Mouse (Mus musculus): ENCODE data around the gene Xylt2.
A peak's percentile ranks its signal among the peaks of the same experiment; 100 is the strongest.
"Not testable (repeated sequence)": the region's sequence is repeated elsewhere in the genome, so short reads cannot be mapped to it uniquely, and the experiment has no call there.

Xylt2 gene

DNA sequence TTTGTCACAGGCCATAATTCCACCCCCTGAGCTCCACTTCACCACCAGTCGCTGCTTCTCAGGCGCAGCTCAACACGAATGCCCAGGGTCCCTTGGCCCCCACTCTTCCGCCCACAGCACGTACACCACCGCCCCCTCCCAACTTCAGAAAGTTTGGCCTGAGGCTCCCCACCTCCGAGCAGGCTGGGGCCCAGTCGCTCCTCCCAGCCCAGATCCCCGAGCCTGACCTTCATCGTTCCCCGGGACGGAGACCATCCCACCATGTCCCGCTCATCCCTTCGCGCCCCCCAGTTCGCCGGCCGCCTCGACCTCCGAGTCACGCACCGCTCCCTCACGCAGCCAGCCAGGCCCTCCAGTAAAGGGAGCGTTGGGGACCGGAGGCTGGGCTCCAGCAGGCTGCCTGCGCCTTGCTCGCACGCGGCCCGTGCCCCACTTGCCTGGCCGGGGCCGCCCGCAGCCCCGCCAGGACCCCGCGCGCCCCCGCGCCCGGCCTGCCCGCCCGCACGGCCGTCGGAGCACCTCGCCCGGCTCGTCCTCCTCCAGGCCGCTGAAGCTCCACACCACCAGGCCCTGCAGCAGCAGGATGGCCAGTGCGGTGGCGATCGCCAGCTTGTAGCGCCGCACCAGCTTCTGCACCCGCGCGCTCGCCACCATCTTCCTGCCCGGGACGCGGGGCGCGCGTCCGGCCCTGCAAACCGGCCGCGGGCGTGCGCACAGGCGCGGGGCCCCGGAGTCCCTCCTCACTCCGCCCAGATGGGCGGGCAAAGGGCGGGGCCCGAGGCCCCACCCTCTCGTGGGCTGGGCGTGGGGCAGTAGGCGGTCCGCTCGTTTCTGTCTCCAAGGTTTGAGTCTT is at the start of gene Xylt2:
Gene Xylt2 (minus strand): TSS at position 762 of the 853 bp plus-strand sequence.
- DNase-seq = peak; percentile 92

DNA sequence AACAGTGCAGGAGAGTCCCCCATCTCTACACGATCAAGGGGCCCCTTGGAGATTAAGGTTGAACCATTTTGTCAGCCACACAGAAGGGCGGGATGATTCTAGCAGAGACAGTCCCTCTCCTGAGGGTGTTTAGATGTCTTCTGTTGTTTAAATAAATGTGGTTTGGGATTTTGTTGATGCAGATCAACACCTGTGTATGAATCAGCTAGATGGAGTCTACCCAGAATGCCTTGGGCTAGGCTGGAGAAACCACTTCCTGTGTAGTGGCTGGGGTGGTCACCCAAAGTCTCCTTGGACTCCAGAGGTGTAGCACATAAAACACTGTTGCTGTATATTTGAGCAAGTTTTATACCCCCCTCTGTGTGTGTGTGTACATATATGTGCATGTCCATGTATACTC is 41.9 kb upstream of the Xylt2 start:
- DNase-seq = no peak

DNA sequence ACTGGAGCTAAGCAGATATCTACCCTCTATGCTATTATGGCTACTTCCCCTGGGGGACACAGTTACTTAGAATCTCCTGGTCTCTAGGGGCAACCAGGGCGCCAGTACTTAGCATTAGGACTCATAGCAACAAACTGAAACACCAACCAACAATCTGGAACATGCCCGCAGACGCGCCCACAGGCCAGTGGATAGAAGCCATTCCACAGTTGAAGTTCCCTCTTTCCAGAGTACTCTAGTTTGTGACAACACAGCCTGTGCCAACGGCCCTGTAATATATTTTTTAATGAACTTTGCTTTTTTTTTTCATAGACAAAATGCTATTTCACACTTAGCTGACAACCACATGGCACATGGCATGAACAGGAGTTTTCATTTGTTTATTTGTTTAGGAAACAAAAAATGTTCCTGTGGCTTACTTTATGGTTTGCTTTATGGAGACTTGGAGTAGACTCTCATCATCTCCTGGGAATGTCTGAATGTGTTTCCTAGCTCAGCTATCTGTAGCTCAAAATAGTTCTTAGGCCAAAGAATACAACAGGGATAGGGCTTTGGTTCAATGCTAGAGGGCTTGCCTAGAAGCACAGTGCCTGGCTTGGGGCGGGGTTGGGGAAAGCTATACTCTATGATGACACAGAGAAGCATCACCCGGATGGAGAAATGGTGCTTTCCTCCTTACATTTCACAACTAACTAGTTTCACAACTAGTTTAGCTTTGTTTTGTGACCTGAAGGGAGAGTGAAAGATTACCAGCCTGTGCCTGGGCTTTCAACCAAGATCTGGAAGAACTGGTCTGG is 41.0 kb upstream of the Xylt2 start:
- no peak for DNase-seq

DNA sequence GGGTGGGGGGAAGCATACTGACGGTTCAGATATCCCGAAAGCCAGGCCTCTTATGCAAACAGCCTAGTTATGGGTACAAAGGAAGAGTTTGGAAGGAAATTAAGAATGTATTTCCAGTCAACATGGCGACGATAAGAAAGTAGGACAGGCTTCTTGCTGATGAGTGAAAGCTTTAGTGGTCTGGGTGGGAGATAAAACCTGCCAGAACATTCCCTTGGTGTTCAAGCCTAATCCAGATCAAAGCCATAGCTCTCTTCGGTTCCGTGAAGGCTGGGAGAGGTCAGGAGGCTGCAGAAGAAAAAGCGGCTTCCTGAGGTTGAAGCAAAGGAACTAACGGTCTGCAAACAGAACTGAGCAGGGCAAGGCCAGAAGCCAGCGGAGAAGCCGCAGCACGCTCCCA is 39.9 kb upstream of the Xylt2 start:
- DNase-seq = no peak

DNA sequence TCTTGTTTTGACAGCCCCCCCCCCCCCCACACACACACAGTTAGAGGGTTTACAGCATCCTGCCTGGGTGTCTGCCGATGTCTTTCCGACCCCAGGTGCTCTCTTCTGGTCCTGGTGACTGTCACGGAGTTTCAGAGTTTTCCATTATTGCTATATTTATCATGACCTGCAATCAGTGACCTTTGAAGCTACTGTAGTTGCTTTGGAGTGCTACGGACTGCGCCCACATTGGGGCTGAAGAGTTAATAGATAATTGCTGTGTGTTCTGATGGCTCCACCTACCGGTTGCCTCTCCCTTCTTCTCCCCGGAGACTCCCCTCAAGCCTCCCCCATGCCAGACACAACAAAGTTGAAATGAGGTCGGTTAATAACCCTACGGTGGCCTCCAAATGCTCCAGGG is 39.4 kb upstream of the Xylt2 start:
- peak; percentile 61 for DNase-seq

DNA sequence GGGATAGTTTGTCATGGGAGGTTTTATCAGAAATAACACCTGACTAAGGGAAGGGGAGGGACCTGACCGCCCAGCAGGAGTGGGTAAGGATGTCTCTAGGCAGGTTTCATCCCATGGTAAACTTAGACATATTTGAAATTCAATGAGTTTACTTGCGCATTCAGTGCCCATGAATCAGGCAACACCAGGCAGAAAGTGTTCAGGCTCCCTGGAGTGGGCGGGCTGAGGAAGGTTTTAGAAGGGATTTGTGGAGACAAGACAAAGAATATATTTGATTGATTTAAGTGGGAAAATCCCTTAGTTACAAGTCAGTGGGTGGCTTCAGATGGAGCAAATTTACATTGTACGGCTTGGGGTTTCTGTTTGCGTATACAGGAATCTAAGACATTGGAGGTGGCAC is 38.3 kb upstream of the Xylt2 start:
- DNase-seq = no peak

DNA sequence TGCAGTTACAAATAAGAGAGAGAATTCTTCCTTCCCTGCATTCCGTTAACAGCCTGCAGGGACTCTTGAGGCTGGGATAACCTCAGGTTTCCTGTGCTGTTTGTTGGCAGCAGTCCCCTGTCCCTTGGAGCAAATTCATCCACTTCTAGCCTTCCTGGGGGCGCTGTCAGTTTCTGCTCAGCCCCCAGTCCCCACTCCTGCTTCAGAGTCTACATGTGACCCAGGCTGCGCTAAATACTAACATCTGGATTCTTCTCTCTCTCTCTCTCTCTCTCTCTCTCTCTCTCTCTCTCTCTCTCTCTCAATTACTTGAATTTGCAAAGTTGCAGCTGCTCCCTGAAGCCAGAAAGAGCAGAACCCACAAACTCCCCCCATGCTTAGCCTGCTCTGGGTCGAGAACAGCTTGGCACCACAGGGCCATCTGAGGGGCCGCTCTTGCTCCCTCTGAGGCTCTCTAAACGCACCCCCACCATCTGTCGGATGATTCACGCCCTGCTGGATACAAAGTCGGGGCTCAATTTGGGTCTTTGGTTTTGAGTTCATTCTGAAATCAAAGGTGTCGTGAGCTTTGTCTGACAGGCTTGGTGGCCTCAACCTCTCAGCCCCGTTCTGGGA is 36.0 kb upstream of the Xylt2 start:
- DNase-seq = no peak

DNA sequence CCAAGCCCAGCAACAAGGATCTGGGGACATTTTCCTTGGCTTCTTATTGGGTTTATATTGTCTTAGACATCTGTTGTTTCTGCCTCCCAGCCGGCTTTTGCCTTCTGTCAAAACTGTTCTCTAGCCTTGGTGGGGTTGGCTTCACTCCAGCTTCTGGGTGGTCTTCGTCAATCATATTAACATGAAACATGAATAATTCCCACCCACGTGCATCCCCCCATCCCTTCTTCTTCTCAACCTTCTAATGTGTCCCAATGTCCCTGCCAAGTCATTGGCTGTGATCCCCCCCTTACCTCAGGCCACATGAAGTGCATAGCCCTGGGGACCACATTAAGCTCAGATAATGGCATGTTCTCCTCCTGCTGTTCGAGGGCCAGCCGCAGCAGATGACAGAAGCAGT is 27.2 kb upstream of the Xylt2 start, which contains the start of gene Gm11541:
Gene Gm11541 (minus strand): TSS at position 28 of the 400 bp plus-strand sequence.
- no peak for DNase-seq

DNA sequence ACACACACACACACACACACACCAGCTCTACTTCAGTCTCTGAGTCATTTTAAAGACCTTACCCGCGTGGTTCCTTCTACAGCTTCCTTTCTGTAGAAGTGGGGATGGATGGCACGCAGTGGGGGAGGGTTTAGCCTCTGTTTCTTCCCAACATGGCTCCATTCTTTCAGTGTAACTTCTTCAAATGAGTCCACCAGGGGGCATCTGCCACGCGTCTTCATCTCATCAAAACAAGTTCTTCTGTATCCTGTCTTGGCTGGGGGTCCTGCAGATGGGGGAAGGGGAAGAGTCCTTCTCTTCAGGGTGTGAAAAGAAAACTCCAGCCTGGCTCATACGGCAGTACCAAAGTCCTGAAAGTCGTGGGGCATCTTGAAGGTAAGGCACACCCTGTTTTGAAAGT is 26.7 kb upstream of the Xylt2 start:
- DNase-seq = no peak

DNA sequence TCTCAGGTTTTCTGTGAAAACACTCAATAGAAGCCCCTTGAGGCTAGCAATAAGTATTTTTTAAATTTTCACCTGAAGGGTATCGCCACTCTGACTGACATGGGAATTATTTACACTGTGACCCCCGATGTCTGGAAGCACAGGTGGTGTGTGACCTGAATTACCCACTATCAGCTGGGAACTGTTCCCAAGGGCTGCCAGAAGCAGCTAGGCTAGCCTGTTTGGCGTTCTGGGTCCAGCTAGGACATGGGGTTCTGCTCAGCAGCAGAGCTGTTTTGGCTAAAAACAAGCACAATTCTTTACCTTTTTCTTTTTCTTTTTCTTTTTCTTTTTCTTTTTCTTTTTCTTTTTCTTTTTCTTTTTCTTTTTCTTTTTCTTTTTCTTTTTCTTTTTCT is 24.9 kb upstream of the Xylt2 start:
- DNase-seq = no peak

DNA sequence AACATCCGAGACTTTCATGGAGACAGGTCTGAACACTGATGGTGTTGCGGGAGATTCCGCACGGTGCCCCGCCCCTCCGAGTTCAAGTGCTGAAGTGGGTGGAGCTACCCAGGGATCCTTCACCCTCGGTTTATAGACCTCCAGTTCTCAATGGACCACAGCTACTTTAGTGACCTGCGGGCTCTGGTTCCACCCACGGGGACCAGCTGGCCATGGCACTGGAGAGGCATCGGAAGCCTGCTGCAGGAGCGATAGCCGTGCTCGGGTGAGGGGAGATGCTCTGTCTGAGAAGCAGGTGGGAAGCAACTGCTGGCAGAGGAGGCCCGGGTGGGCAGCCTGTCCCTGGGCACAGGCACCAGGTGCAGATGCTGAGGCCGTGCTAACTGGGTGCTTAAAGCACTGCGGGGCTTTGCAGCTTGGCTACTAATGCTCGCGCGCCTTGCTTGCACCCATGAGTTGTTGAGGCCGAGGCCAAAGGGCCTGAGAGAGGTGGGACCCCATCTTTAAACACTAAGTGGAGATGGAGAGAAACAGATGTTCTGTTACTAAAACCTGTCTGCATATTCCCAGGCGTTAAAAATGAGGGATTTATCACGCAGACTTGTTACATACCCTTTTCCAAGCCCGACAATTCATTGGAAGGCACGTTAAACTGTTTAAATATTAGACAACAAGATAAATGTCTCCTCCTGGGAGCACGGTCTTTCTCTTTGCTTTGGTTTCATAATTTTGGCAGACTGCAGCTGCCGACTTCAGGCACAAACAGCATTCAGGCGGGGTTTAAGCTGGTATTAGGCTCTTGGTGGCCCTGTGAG is 24.3 kb upstream of the Xylt2 start:
- DNase-seq = no peak

DNA sequence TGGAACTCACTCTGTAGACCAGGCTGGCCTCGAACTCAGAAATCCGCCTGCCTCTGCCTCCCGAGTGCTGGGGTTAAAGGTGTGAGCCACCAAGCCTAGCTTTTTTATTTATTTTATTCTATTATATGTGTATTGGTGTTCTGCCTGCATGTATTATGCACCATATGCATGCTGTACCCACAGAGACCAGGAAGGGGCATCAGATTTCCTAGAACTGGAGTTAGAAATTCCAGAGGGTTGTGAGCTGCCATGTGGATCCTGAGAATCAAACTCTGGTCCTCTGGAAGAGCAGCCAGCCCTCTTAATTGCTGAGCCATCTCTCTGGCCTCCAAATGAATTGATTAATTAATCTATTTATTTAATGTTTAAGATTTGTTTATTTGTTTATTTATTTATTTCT is 22.1 kb upstream of the Xylt2 start:
- no peak for DNase-seq

DNA sequence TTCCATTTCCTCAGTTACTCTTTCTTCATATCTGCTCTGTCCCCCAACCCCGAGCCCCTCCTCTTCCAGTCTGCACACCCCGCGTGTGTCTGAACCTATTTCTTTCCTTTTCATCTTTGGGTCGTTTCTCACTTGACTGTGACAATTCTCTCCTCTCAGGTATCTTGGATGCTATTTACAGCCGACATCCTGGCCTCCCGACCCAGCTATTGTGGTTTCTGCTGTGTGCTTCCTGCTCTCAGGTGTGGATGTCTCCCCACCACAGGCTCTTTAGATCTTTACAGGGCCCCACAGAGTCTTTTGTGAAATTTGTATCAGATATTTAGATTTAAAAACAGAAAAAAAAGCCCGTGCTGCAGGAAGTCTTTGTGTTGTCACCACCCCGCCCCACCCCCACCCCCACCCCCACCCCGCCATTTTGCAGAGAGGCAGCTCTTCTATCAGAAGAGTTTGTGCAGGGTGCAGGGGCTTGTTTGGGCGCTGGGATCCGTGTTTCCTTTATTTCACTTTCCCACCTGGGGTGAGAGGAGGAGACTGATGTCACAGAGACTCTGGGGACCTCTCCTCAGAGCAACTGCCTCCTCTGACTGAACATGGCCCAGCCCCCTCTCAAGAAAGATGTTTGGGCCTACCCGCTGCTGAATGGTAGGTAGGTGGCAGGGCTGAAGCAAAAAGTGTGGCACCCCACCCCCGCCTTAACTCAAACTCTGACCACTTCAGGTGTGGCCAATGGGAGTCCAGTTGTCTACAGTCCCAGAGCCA is 20.6 kb upstream of the Xylt2 start:
- DNase-seq = no peak

DNA sequence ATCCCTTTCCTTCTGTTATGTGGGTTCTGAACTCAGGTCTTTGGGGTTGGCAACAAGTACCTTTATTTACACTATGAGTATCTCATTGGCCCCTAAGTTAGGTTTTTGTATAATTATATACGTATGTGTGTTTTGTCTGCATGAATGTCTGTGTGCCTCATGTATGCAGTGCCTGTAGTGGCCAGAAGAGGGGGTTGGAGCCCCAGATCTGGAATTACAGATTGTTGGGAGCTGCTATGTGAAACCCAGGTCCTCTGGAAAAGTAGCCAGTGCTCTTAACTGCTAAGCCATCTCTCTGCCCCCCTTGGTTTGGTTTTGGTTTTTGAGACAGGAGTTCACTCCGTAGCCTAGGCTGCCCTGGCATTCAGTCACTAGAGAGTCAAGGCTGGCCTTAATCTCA is 19.8 kb upstream of the Xylt2 start:
- no peak for DNase-seq

DNA sequence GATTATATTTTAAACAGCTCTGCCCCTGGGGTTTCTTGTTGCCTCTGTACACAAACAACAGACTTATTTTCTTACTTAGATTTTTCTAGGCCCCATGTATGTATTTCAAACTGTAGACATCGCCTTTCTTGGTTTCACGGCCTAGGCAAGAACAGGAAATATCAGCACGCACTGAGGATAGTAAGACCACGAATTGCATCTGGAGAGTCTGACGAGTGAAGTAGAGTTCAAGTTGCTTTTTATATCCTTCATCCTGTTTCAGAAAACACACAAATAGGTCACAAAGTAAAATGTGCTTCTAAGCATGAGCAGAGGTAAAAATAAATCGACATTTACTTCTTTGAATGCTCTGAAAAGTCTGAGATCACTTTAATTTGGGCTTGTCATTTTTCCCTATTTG is 18.2 kb upstream of the Xylt2 start:
- no peak for DNase-seq

DNA sequence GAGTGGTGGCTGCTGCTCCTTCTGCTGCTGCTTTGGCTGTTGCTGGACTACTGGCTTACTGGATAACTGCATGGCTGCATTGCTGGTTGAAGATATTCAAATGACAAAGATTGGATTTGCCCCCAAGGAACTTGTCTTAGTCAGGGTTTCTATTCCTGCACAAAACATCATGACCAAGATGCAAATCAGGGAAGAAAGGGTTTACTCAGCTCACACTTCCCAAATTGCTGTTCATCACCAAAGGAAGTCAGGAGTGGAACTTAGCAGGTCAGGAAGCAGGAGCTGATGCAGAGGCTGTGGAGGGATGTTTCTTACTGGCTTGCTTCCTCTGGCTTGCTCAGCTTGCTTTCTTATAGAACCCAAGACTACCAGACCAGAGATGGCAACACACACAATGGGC is 15.2 kb upstream of the Xylt2 start:
- DNase-seq = not testable (repeated sequence)

DNA sequence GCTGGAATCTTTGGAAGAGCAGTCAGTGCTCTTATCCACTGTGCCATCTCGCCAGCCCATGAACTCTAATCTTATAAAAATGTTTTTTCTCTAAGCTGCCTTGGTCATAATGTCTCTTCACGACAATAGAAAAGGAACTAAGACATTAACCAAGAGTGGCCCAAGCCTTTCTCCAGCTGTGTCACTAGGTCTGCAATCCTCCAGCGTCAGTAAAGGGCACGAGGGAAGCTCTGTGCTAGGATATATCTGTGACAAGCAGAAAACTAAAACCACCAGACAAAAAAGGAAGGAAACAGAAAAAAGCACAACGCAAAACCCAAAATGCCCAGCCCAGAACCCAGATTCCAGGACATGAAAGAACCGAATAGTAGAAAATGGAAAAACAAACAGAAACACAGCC is 9.9 kb upstream of the Xylt2 start:
- no peak for DNase-seq

DNA sequence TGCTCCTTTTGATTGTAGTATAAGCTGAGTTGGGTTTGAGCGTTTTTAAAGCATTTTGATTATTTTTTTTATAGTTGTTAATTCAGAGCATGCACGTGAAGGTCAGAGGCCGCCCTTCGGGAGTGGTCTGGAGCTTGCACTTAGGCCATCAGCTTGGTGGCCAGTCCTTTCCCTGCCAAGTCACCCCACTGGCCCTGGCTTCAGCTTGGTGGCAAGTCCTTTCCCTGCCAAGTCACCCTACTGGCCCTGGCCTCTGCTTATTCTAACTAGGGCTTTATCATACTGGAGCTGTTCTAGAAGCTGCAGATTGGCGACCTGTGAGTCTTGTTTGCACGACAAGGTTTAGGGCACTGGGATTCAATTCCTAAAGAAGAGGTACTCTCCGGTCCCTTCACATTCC is 5.1 kb upstream of the Xylt2 start:
- no peak for DNase-seq

DNA sequence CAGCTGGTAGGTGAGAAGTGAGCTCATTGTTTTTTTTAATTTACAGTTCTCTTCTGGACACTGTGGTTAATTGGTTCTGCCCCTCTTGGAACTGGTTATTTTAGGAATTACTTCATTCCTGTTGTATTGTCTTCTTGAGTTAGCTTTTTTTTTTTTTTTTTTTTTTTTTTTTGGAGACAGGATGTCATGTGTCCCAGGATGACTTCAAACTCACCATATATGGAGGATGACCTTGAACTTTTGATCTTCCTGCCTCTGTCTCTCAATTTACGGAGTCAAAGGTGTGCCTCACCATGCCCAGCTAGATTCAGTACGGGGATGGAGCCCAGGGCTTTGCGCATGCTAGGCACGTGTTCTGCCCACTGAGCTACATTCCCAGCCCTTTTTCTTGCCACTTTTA is 4.3 kb upstream of the Xylt2 start:
- no peak for DNase-seq

DNA sequence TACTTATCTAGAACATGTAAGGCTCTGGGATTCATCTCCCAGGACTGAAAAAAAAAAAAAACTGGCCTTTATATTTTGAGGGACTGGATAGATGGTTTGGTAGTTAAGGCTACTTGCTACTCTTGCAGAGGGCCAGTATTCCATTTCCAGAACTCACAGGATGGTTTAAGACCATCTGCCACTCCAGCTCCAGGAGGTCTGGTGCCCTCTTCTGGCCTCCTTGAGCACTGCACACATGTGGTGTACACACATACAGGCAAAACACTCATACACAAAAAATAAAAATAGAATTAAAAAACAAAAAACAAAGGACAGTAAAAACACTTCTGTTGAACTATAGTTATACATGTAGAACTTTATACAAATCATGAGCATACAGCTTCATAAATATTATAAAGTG is 3.3 kb upstream of the Xylt2 start:
- DNase-seq = no peak

DNA sequence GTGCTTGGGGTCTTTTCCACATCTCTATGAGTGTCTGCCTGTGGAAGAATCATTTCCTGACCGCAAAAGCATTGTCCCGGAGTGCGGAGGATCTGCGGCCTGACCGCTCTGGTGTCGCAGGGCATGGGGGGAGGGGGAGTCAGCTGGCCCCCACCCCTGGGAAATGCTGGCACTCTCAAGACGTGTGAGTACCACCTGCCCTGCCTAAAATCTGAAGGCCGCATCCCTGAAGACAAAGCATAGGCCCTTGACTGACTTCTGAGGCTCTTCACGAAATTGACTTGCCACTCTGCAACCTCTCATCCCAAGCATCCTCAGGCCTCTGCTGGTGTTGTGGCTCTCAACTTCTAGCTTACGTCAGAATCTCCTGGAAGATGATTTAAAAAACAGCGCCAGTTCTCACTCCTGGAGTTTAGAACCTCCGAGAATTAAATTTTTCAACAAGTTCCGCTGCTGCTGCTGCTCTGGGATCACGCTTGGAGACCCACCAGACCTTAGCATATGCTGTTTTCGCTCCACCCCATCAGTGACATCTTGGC is 361 bp upstream of the Xylt2 start:
- no peak for DNase-seq

DNA sequence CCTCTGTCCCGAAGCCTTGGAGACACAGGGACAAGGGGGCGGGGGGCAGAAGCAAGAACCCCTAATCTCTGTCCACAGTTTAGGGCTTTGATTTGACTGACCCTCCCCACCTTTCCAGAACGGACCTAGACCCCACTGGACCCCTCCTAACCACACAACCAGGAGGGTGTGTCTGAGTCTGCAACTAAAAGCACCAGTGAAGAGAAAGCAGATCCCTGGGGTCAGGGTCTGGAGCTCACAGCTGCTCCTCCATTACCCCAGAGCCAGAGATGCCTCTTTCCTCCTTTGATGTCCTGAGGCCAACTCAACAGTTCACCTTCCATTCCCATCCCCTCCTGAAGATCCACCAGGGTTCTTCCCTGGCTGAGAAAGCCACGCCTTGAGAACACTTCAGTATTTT is 1.0 kb downstream of the Xylt2 start:
- no peak for DNase-seq

Measured in lung, postnatal 14 days (tissue).